Mouse (Mus musculus) gonadal fat pad, adult 2 months (tissue): Measurements from ENCODE around the gene Nlrp4c. TPM values are rescaled to one million over a fixed set of nuclear protein-coding genes. Genes with fewer than 3 reads are reported as not detected.
A peak's percentile ranks its signal among the peaks of the same experiment; 100 is the strongest.
"Not testable (repeated sequence)": the region's sequence is repeated elsewhere in the genome, so short reads cannot be mapped to it uniquely, and the experiment has no call there.

Source experiments
- DNase-seq: peaks from one replicate; pipeline ENCODE4 v3.0.0-alpha.2; 2012; ENCODE audit warnings: low read depth
- polyA plus RNA-seq: library from polyadenylated mRNA; depleted of rRNA; stranded (reverse); fragments of >200 nt; gene quantifications from 2 replicates; pipeline ENCODE4 v1.2.3, GENCODE M21; 2012; rRNA removed

The Nlrp4c gene
- polyA plus RNA-seq = not detected in 2 replicates

DNA sequence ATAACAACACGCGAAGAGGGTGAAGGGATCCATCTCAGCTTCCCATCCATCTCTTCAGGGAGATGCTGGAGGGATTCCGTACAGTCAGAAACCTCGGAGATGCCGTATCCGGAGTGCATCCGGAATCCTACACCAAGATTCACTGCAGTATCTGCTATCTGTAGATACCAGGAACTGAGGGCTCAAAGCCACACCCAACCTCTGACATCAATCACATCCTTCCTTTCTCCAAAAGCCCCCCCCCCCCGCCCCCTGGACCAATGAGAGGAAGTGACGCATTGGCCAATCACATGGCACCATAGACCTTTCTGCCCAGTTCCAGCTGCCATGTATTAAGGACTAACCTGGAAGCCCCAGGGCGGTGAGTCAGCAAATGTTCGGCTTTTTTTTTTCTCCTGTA is at the start of gene Nlrp4c:
TSS of gene Nlrp4c (plus strand) at position 301 of the 400 bp plus-strand sequence.
- DNase-seq = no peak

- DNase-seq = no peak
Measured at GRCm38 (mm10) chr7:6010910-6011309, 34.1 kb upstream of the Nlrp4c start, which contains the start of gene Vmn1r65. Gene Vmn1r65, minus strand, starts transcription at chr7:6011010.

- DNase-seq = no peak
Measured at GRCm38 (mm10) chr7:6119501-6119900, 74.5 kb downstream of the Nlrp4c start.

DNA sequence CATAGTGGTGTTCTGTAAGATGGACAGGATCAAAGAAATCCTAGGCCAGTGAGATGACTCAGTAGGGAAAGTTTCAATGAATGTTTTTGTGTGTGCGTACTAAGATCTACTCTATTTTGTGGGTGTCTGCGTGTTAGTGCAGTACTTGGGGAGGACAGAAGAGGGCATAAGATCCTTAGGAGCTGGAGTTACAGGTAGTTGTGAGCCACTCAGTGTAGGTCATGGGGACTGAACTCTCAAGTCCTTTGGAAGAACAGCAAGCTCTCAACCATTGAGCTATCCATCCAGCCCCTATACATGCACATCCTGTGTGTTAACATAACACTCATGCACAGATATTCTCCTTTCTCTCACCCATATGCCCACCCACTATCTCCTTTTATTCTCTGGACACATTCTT is 75.1 kb downstream of the Nlrp4c start:
- DNase-seq = not testable (repeated sequence)

- not testable (repeated sequence) for DNase-seq
Measured at GRCm38 (mm10) chr7:6121128-6121527, 76.2 kb downstream of the Nlrp4c start.

- DNase-seq = peak; percentile 28
Measured at GRCm38 (mm10) chr7:6126690-6127448, 81.9 kb downstream of the Nlrp4c start.

- no peak for DNase-seq
Measured at GRCm38 (mm10) chr7:6130346-6130745, 85.4 kb downstream of the Nlrp4c start.

DNA sequence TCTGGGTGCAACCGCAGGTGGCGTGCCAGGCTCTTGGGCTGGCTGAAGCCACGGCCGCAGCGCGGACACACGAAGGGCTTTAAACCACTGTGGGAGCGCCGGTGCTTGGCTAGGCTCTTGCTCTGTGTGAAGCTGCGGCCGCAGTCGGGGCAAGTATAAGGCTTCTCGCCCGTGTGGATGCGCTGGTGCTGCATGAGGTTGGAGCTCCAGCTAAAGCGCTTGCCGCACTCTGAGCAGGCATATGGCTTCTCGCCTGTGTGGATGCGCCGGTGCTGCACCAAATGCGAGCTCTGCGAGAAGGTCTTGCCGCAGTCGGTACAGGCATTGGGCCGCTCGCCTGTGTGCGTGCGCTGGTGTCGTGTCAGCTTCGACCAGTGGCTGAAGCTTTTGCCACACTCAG is 87.7 kb downstream of the Nlrp4c start:
- DNase-seq = no peak

DNA sequence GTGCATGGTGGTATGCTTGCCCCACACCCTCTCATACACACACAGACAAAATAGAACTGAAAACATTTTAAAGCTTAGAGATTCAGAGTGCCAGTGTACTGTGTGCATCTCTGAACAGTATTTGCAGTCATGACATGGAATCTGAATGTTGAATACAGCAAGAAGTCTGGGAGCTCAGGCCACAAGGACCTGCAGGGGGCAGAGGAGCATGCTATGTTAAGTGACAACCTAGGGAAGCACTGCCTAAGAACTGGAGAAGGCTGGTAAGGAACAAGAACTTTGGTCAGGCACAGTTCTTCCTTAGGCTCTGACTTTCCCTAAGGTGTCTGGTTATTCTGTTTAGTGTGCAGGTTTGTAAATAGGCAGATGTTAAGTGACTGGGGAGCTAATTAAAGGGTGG is 91.5 kb downstream of the Nlrp4c start:
- no peak for DNase-seq

DNA sequence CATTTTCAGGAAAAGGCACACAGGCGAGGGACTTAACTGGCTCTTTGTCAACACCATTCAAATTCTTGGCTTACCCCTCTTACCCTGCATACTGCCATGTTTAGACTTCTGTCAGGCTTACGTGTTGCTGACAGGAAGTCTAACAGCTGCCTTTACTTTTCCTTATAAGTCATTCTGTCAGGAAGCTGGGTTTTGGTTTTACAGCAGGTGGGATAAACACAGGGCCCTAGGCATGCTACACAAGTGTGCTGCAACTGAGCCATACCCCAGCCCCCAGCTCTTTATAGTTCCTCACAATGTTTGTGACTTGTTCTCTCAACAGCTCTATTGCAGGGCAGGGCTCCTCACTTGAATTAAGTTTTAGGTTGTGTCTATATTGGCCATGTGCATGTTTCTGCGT is 94.3 kb downstream of the Nlrp4c start:
- no peak for DNase-seq

DNA sequence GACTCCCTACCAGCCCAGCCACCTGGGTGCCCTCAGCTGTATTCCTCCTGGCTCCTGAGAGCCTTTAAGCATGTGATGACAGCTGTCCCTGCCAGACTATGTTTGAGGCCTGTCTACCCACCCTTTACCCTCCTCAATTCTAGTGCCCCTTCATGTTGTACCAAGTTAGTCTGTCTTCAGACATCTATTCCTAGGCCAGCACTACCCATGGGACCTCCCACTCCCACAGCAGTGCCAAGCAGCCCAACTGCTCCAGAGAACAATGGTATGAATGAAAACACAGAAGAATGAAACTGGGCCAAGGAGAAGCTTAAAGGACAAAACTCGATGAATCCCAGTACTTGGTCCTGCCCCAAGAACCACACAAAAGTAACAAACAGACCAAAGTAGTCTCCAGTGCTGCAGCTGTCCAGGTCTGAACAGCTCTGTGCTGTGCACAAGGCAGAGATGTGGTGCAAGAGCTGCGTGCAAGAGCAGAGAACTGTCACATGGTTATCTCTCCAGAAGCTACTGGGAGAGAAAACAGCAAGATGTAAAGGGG is 99.1 kb downstream of the Nlrp4c start:
- DNase-seq = no peak

DNA sequence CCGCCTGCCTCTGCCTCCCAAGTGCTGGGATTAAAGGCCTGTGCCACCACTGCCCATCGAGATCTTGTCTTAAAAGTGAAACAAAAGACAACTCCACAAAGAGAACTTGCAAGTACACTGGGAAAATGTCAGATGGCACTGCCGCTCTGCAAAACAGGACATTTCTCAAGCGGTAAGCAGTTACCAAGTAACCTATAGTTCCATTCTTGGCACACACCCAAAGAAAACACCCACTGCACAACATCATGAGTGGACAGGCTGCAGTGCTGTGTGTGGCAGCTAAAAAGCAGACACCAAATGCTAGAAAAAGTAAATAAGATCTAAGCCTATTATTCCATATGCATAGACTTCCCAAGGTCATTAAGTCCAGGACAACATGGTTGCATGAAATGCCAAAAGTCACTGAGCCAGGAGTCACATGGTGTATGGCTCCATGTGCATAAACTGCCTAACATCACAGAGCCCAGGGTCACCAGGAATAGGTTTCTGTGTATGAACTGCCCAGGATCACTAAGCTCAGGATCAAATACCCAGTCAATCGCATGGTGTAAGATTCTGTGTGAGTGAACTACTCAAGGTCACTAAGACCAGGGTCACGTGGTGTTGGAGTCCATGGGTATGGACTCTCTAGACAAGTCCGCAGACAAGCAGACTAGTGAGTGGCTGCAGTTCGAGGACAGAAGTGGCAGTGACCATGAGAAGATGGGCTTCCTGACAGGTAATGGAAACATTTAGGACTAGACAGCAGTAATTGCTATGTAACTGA is 100.6 kb downstream of the Nlrp4c start:
- no peak for DNase-seq

GRCm38 (mm10) chr7:6146194-6146981 is 101.4 kb downstream of the Nlrp4c start:
- no peak for DNase-seq

DNA sequence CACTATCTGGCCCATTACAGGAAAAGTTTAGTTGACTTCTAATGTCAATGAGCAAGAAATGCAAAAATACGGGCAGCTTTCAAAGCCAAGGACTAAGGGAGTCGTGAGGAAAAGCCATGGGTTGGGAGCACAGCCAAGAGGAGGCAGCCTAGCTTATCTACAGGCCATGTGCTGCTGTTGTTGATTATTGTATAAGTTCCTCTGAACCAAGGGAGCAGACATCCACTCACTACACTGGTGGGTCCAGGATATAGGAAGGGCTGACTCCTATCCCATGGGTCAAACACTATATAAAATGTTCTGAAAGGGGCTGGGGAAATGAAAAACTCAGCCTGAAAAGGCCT is 102.0 kb downstream of the Nlrp4c start:
- no peak for DNase-seq

DNA sequence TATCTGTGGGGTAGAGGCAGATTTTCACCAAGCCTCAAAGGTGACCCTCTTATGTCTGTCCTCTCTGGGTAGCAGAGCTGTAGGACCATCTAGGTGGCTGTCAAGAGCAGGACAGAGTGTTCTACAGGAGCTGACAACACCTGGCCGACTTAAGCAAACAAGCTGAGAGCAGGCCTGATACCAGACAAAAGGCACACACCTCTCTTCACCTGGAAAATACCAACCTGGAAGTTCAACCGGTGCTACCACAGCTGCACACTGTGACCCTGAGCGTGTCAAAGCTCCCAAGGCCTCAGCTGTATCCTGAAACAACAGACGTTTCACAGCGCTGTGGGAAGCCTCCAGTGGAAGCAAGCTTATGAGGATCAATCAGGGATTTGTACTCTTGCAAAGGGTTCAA is 102.7 kb downstream of the Nlrp4c start:
- no peak for DNase-seq

DNA sequence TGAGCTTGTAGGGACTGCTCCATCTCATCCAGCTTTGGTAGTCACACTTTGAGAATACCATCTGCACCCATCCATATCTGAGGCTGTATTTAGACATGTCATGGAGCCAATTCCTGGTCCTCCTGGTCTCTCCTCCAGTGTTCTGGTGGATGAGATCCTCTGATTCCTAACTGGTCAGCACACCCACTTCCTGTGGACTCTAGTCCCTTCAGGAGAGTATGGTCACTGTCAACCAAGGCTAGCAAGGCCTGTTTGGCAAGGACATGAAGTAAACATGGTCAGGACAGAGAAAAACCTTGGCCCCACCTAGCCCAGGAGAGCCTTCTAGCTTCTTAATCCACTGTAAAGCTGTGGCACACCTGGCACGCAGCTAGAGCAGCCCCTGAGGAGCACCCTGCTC is 106.3 kb downstream of the Nlrp4c start:
- DNase-seq = no peak

DNA sequence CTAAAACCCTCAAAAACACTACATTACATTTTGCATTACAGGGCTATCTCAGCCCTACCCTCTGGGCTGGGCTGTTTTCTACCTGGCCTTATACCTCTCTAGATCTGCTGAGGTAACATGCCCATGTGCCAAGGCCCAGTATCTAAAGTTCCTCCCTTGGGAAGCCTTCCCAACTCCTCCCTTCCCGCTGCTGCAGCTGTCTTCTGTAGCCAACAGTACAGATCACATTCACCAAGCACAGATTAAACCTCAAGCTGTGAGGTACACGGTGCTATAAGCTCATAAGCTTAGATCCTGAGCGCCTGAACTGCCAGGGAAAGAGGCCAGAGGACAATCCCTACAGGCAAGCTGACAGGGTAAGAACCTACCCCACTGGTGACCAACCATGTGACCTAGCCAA is 107.1 kb downstream of the Nlrp4c start:
- no peak for DNase-seq

- DNase-seq = no peak
Measured at GRCm38 (mm10) chr7:6153131-6153530, 108.2 kb downstream of the Nlrp4c start.

DNA sequence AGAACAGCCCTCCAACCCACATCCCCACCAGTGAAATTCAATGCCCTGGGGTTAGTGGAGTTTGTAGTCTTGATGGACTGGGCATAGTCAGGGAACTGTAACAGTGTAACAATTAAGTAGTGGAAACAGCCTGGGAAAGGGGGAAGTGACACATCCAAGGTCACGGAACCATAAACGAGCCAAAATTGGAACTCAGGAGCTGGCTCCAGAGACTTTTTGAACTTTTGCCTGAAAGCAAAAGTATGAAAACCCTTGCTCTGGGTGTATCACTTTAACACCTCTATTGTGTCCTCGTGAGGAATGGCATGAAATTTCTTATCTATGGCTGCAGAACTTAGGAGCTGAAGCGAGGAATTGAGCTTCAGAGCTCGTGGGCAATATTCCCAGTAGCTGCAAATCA is 109.2 kb downstream of the Nlrp4c start:
- DNase-seq = no peak
